Mouse (Mus musculus) gastrocnemius, adult 8-10 months (tissue): ENCODE results near the gene D10Wsu102e. TPM values are rescaled to one million over a fixed set of nuclear protein-coding genes. Genes with fewer than 3 reads are reported as not detected.

Source experiments
- DNase-seq, 2 experiments: peaks; one replicate each; pipeline ENCODE4 v3.0.0; 2022; ENCODE audit warnings: low spot score in 2 of 2
- total RNA-seq, 4 experiments: library from RNA; stranded (reverse); gene quantifications; 2 replicates each; pipeline ENCODE4 v1.2.4; 2022

The D10Wsu102e gene
- total RNA-seq, result 1 to 10 TPM in 1 of 4 experiments, under 1 TPM in 3; 0.67 to 1.2 (median 0.80) TPM

DNA sequence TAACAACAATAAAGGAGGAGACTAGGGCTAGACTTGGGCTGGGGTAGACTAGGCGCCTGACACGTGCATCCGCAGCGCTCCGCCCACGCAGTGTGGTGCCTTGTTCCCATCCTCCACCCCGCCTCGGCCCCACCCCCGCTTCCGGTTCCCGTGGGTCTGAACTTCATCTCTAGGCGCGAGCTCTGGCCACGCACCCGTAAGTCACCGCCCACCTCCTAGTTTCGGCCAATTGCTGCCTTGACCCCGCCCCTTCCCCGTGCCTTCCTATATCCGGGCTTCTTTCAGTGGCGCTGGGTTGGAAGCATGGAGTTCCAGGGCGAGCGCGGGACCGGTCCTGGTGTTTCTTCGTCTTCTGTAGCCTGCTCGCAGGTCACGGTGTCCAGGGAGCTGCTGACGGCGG, at the start of gene D10Wsu102e:
D10Wsu102e (plus strand) TSS at position 266 of the 400 bp plus-strand sequence.
- DNase-seq, result peak; percentile 96

DNA sequence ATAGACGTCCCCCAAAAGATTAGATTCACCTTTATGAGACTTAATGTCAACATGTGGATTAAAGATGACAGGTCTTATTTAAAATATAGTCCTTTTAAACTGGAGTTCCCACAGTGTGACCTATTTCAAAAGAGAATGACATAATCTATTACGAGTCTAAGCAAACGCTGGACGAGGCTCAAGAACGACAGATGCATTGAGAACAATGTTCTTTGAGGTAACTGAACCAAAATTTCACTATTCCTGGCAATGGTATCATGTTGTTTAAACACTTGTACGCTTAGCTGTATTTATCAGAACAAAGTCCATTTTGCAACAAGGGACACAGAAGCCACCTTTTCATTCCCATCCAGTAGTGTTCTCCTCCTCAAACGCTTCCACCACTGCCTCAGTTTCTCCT, 49.7 kb upstream of the D10Wsu102e start:
- DNase-seq, result no peak

DNA sequence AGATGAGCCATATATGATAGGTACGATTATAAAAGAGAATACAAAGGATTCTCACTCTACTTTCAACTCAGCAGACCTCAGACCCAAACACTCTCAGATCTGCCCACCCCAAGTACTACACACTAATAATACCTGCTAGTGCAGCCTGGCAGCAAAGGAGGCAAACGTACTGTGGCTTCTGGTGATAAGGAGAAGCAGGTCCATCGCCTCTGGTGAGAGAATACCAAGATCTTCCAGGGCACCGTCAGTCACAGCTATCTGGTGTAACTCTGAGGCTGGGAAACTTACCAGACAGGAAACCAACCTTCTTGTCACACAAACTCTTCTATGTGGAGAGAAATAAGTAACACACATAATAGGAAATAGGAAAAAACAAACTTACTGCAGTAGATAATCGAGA, 47.0 kb upstream of the D10Wsu102e start:
- DNase-seq, result no peak

DNA sequence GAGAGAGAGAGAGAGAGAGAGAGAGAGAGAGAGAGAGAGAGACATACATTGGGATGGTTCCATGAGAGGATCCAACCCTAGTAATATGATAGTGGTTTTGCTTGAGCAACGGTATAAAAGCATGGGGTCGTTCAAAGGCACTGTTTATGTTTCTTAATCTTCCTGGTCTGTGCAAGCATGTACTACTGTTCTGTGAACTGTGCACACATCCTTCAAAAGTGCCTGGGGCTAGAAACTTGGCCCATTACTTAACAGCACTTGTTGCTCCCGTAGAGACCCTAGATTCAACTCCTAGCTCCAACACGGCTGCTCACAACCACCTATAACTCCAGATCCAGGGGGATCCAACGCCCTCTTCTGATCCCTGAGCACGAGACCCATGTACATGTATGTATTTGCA, 39.6 kb upstream of the D10Wsu102e start:
- DNase-seq, result no peak

DNA sequence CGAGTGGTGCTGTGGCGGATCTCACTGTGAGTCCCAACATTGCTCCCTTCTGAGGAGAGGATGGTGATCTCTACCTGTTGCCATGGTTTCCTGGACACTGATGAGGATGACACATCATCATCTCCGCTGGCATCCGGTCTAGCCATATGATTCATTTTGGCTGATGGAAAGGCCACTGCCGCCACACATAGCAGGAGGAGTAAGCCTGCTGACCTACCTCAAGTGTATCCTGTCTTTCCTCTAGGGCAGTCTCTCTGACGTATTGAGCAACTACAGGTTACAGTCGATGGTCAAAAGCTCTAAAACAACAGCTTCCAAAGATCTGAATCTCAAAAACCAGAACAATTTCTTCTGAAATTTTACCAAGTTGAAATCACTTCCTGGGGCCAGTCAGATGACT, 39.2 kb upstream of the D10Wsu102e start:
- DNase-seq, result no peak

DNA sequence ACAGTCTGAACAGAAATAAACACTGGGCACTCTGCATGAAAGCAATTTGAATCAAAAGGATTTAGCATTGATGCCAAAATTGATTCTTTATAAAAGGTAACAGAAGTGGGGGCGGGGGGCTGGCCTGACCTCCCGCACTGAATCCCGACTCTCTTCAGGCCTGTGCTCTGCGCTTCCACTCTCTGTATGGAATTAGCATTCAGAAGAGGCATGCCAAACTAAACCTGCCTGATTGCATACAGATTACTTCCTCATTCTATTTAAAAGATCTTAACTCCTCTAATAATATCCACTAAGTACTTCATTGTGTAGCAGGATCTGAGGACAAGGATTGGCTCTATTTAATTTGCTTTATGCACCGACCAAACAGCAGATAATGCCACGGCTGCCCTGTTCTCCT, 38.5 kb upstream of the D10Wsu102e start:
- DNase-seq, result no peak

DNA sequence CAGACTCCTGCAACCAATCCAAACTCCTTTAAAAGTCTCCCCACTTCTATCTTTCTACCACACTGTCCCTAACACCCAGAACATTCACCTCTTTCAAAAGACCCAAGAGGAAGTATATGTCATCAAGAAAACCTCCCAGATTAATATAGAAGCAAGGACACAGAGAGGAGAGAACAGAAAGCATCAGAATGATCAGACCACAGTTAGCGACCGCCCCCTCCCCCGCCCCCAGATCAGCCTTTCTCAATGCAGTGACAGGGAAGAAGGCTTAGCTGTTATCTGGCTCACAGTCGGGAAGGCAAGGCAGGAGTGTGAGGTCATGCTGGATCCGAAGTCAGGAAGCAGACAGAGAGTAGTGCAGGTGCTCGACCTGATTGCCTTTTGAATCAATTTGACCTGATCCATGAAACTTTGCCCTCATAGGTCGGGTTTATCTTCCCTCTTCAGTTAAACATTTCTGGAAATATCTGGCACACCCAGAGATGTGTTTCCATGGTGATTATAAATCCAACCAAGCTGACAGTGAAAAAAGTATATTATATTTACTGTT, 37.4 kb upstream of the D10Wsu102e start:
- no peak for DNase-seq

DNA sequence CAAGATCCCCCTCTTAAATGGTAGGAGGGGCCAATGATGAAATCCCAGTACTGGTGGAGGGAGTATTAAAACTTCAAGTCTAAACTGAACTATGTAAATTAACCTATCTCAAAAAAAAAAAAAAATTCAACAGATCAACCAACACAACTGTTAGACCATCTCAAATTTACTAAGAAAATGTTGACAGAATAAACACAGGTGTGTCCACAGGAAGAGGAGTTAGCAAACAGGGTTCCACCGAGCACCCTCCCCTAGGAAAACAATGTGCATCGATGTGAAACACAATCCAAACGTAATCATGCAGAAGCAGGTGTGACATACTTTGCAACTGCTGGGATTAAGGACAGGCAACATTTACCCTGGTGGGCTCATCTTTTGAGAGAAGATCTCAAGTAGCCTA, 35.1 kb upstream of the D10Wsu102e start:
- DNase-seq, result no peak

DNA sequence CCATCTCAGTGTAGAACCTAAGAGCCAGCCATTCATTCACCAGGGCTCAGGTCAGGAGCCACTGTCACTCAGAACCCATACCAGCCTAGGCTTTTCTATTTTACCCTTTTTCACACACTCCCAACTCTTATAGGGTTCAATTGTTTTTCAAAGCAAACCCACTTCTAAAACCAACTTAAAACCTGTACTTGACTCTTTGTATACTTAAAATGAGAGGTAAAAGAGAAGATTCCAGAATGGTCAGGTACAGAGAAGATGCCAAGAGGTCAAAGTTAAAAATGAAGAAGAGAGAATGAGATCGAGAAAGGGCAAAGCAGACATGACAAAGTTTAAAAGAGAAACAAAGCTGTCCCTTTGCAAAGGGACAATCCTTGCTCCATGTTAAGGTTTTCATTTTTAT, 34.1 kb upstream of the D10Wsu102e start:
- DNase-seq, result no peak

DNA sequence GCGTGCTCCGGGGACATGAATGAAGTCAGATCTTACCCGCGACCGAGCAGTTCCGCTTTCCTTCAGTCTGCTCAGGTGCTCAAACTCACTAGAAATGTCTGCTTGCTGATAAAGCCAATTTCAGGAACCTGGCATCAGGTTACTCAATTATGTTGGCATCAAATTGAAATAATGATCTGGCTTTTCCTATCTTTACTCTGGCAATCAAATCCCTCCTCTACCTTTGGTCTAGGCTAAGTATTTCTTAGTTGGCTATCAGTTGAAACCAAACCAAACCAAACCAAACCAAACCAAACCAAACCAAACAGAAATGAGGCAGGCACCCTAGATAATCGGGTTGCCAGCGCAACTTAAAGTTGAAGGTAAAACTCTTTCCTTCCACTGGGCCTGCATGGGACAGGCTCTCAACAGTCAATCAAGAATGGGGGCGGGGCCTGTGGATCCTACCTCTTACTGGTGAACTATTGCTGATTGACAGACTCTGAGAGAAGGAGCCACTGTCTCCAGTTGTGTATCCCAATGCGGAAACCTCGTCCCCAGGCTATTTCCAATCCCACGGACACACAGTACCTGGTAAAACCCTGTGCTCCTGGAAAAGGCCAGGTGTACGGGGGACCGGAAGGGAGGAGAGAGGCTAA, 33.3 kb upstream of the D10Wsu102e start:
- DNase-seq, result no peak

DNA sequence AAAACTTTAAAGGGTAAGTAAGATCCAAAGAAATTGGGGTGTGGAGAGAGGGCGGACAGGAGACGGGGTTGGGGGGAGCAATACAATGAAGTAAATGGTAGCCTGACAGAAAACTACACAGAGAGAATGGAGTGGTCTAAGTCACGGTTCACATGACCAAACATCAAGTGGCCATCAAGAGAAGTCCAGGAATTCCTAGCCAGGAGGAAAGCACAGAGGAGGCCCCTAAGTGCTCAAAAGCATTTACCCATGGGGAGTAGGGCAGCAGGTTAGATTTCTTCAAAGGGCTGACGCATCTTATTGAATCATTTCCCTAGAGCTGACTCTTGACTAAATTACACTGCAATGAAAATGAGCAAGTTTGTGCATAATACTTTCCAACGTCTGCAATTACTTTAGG, 31.2 kb upstream of the D10Wsu102e start:
- DNase-seq, result no peak

DNA sequence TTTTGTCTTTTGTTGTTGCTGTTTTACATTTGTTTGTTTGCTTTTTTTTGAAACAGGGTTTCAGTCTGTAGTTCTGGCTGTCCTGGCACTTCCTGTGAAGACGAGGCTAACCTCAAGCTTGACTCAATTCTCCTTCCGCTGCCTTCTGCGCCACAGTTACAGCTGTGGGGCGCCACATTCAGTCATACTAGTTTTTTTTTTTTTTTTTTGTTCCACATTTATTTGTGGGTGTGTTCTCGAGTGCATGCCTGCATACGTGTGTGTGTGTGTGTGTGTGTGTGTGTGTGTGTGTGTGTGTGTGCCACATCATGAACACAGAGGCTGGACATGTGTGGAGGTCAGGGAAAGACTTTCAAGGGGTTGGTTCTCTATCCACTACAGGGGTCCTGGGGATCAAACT, 29.7 kb upstream of the D10Wsu102e start:
- DNase-seq, result no peak

DNA sequence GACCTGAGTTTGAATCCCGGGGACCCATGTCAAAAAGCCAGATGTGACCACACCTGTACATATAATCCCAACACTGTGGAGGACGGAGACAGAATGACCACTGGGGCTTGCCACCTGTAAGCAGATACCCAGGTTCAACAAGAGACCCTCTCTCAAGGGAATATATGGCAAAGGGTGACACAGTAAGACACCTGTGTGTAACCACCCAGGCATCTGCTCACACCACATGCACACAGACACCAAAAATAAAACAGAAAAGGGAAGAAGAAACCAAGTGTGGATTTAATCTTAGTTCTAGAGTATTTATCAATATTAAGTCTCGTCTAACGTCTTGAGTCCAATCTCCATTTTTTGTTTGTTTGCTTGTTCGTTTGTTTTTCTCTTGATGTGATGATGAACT, 28.2 kb upstream of the D10Wsu102e start:
- no peak for DNase-seq

DNA sequence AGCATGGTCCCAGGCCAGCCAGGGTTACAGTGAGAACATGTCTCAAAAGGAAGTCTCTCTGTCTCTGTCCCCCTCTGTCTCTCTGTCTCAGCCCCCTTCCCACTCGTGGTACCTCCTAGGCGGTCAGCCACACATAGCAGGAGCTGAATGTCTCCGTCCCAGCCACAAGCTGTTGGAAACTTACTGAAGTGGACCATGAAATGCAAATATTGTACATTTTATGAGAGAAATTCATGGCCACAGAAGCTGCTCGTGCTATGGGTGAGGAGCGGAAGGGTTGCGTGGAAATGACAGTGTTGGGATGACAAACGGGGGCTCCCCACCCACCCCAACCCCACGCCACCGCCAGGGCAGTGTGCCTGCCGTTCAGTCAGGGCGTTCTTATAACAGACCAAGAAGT, 27.4 kb upstream of the D10Wsu102e start:
- DNase-seq, result no peak

DNA sequence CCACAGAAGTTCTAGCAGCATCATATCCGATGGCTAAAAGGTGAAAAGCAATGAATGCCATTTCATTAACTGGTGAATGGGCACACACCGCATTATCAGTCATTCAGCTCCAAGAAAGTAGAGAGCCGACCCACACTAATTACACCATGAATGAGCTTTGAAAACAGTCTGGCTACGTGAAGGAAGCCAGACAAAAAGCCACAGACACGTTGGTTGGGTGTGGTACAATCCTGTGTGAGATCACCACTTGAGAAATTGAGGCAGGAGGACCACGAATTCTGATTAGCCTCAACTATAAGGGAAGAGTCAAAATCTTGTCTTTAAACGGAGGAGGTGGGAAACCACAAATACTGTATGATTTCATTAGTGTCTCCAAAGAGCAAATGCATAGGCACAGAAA, 23.7 kb upstream of the D10Wsu102e start:
- no peak for DNase-seq

DNA sequence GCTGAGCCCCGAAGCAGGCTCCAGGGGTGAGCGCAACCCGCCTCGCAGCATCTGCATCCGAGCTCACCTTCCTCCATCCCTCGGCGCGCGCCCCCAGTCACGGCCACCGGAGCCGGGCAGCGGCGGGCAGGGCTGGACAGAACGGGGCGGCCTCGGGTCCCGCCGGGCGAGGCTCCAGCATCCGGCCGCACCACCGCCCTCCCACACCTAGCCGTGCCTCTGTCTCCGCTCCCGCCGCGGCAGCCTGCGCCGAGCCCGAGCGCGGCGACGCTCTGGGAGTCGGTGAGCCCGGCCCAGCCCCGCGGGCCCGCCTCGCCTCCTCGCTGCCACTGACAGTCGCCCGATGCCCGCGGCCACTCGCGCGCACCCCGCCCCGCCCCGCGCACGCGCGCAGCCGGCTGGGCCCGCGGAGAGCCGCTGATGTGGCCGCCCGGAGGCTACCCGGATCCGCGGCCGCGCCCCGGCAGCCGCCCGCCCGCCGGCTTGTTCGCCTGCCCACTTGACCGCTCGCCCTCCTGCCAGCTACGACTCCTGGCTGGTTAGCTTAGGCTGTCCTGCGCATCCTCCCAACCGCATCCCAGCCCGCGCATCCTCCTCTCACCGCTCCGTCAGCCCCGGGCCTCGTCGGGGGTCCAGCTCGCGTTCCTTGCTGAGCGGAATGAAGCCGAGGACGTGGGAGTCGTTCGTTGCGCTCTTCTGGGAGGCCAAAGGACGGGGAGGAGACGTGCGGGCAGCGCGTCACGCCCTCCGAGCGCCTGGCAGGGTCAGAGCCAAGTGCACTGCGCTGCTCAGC, 22.7 kb upstream of the D10Wsu102e start, which contains the start of gene Slc41a2:
Slc41a2 (minus strand) TSS at position 724 of the 793 bp plus-strand sequence.
- DNase-seq, result peak; percentile 35 to 42

DNA sequence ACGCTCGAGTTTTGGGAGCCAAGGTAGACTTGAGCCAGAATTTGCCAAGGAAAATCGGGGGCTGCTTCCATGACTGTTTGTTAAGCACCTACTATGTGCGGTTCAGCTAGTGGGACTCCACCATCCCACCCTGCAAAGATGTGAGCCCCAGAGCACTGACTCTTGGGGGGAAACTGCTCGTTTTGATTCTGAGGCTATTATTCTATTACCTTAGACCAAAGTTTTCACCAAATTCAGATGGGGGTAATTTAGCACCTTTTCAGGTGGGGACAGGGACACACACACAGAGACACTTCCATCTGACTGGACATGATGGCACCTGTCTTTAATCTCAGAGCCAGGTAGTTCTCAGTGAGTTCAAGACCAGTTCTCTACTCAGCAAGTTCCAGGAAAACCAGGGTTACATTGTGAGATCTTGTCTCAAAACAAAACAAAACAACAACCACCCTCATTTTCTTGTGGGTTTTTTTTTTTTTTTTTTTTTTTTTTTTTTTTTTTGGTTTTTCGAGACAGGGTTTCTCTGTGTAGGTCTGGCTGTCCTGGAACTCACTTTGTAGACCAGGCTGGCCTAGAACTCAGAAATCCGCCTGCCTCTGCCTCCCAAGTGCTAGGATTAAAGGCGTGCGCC, 21.9 kb upstream of the D10Wsu102e start:
- no peak for DNase-seq

DNA sequence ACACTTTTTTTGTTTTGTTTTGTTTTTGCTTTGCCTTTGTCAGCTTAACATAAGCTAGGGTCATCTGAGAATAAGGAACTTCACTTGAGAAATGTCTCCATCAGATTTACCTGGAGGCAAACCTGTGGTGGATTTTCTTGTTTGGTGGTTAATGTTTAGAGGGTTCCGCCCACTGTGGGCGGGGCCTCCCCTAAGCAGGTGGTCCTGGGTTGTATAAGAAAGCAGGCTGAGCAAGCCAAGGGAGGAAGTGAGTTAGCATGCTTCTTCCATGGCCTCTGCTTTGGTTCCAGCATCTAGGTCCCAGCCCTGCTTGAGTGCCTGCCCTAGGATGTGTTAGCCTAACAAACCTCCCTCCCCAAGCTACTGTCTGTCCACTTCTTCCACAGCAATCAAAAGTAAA, 18.8 kb upstream of the D10Wsu102e start:
- no peak for DNase-seq

DNA sequence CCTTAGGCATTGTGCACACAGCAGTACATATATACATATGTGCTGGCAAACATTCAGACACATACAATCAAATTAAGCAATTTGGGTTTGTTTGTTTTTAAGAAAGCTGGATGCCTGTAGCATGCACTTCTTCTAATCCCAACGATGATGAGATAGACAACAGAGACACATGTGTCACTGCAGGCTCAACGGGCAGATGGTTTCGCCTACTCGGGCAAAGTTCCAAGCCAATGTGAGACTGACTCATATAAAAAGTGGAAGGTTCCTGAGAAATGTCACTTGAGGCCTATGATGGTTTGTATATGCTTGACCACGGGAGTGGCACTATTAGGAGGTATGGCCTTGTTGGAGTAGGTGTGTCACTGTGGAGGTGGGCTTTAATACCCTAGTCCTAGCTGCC, 16.9 kb upstream of the D10Wsu102e start:
- no peak for DNase-seq

DNA sequence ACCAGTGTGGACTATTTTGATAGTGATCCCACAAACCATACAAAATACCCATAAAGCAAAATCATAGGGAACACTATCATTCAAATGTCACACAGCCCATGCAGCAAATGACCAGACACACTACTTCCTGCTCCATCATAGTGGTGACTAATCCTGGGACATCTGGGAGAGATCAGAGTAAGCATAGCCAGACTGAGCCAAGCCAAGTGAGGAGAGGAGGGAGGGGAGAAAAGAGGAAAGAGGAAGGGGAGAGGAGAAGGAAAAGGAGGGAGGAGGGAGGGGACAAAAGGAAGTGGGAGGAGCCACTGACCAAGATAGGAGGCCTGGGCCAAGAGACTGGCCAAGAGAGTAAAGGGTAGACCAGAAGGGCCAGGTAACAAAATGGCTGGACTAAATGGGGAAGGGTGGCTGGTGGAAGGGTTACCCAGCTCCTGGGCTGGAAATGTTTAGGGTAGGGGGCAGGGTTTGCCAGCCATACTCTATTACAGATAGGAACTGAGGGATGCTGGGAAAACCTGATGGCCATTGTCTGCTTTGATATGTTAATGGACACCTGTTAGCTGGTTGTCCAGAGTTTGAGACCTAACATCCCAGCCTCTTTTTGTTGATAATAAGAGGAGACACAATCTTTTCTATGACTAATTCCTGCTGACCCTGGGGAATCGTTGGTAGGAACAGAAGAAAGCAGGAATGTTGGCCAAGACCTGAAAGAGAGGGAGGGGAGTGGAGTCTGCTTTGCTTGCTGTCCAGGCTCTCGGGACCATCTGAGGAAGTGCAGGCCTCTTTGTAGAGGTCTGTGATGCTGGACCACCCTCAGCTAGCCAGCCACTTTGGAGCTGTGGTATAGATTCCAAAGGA, 16.0 kb upstream of the D10Wsu102e start:
- DNase-seq, result no peak

DNA sequence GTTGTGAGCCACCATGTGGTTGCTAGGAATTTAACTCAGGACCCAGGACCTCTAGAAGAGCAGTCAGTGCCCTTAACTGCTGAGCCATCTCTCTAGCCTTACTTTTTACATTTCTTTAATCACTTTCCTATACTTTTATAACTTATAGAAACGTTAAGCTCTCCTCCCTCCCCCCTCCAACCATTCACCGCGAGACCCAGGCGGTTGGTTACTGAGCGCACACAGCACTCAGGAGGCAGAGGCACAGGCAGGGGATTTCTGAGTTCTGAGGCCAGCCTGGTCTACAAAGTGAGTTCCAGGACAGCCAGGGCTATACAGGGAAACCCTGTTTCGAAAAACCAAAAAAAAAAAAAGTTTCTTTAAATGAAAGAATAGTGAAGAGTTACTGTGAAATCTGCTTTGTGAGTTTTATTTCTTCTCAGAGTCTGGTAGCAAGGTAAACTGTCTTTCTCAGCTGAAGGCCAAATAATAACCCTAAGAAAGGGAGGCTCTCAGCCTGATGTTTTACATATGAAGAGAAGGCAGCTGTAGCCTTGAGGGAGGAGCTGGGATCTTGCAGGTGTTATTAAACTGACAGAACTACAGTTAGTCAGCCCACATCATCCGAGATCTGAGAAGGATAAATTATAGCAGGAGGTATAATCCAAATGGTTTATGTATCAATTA, 14.2 kb upstream of the D10Wsu102e start:
- DNase-seq, result no peak
